Mouse (Mus musculus): Measurements from ENCODE around the gene Alyref. TPM values are rescaled to one million over a fixed set of nuclear protein-coding genes. Genes with fewer than 3 reads are reported as not detected.

The Alyref gene
- total and polyA plus RNA-seq, 3 experiments, result 600 to 1,072 TPM; not detected in 1

- TF ChIP-seq USF1 (IDR thresholded peaks at IDR 0.05; ENCODE audit: low read depth, low read length), result no peak
- no peak for TF ChIP-seq KAT2A (conservative IDR thresholded peaks at IDR 0.05; ENCODE audit: low read depth, low read length)
- TF ChIP-seq TCF12 (IDR thresholded peaks at IDR 0.05; ENCODE audit: low read depth, low read length), result peak; percentile 34; the same call in 1 of the 2 replicates
- peak; percentile 85; the same call in 1 of the 2 replicates for TF ChIP-seq SIN3A (IDR thresholded peaks at IDR 0.05; ENCODE audit: low read length)
- peak; percentile 75; the same call in 1 of the 2 replicates for TF ChIP-seq MAX (IDR thresholded peaks at IDR 0.05; ENCODE audit: low read length)
- peak; percentile 87 for TF ChIP-seq MXI1 (IDR thresholded peaks at IDR 0.05; ENCODE audit: low read depth, low read length)
- TF ChIP-seq RCOR1 (IDR thresholded peaks at IDR 0.05; ENCODE audit: low read depth, low read length), result 0 out of 2 replicates have a peak, but pooled peaks have one; percentile 19
Measured at GRCm38 (mm10) chr11:120623961-120624679, 26.0 kb upstream of the Alyref start (continued).

GRCm38 (mm10) chr11:120622805-120623204, 24.6 kb upstream of the Alyref start:
- no peak for DNase-seq (ENCODE audit: low read depth, low spot score)
- Histone ChIP-seq H3K79me2 (ENCODE audit: control insufficient read depth, insufficient read depth, low read length, poor library complexity) (peaks cover 22% of the 10 kb centered on the region), H3K27me3 (ENCODE audit: control insufficient read depth in 1 of 2, insufficient read depth in 2 of 2, low read length in 2 of 2) (no peaks in the 10 kb centered on the region), H3K9me3 (replicated peaks; ENCODE audit: insufficient read depth, low read length) (no peaks in the 10 kb centered on the region), H3K9ac (ENCODE audit: control insufficient read depth, low read depth, low read length, poor library complexity, severe bottlenecking) (no peak overlapping the region), H3K4me1 (ENCODE audit: control insufficient read depth in 1 of 2, insufficient read depth in 2 of 2, low read length in 2 of 2) (peaks cover 0 to 13% of the 10 kb centered on the region in 2 experiments; a peak in 2 of 4 replicates), H3K27ac (ENCODE audit: control insufficient read depth, low read depth, low read length) (no peak overlapping the region), H3K4me3 (ENCODE audit: control insufficient read depth in 1 of 2, insufficient read depth in 1 of 2, low read depth in 2 of 2, low read length in 2 of 2) (no peak overlapping the region), H3K36me3 (ENCODE audit: control insufficient read depth in 1 of 2, insufficient read depth in 2 of 2, low read length in 2 of 2) (peaks cover 7 to 11% of the 10 kb centered on the region in 2 experiments)
- no peak for TF ChIP-seq USF1 (IDR thresholded peaks at IDR 0.05; ENCODE audit: low read depth, low read length)
- 0 out of 2 replicates have a peak, but pooled peaks have one; percentile 25 for TF ChIP-seq POLR2AphosphoS2 (IDR thresholded peaks at IDR 0.05; ENCODE audit: low read length)

DNA sequence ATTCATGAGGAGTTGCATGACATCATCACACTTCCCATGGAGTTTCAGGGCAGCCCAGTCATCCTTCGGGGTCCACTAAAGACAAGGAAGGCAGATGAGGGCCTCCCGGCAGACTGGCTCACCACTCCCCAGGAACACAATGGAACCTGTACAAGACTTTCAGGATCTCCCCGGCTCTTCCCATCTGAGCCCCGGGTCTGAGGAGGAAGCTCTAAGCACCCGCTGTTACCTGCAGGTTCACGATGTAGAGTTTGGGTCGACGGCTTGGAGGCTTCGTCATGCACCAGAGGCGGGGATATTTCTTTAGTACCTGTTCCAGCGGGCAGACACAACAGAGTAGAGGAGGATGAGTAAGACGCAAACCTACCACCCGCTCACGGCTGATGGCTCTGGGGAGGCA, 22.0 kb upstream of the Alyref start:
- DNase-seq (ENCODE audit: low read depth, low spot score), result no peak
- no peak overlapping the region for H3K9ac ChIP-seq (ENCODE audit: control insufficient read depth, low read depth, low read length, poor library complexity, severe bottlenecking)
- peaks cover 42% of the 10 kb centered on the region for H3K79me2 ChIP-seq (ENCODE audit: control insufficient read depth, insufficient read depth, low read length, poor library complexity)
- H3K9me3 ChIP-seq (replicated peaks; ENCODE audit: insufficient read depth, low read length), result no peaks in the 10 kb centered on the region
- peaks cover 0 to 17% of the 10 kb centered on the region in 2 experiments; a peak in 3 of 4 replicates for H3K4me1 ChIP-seq (ENCODE audit: control insufficient read depth in 1 of 2, insufficient read depth in 2 of 2, low read length in 2 of 2)
- TF ChIP-seq TCF12 (IDR thresholded peaks at IDR 0.05; ENCODE audit: low read depth, low read length) (no peak), ZKSCAN1 (IDR thresholded peaks at IDR 0.05; ENCODE audit: low read depth, low read length) (no peak), MAX (IDR thresholded peaks at IDR 0.05; ENCODE audit: low read length) (no peak), GABPA (IDR thresholded peaks at IDR 0.05; ENCODE audit: low read depth, low read length) (no peak), ZMIZ1 (IDR thresholded peaks at IDR 0.05; ENCODE audit: low read depth, low read length) (no peak), CHD1 (IDR thresholded peaks at IDR 0.05; ENCODE audit: low read depth, low read length) (no peak), CTCF (IDR thresholded peaks at IDR 0.05 in 2 of 3, conservative IDR thresholded peaks at IDR 0.05 in 1 of 3; ENCODE audit: control insufficient read depth in 1 of 3, insufficient read depth in 1 of 3, low read depth in 2 of 3, low read length in 3 of 3, poor library complexity in 1 of 3, severe bottlenecking in 1 of 3) (no peak)
- H3K27me3 ChIP-seq (ENCODE audit: control insufficient read depth in 1 of 2, insufficient read depth in 2 of 2, low read length in 2 of 2), result no peaks in the 10 kb centered on the region
- no peak overlapping the region for H3K27ac ChIP-seq (ENCODE audit: control insufficient read depth, low read depth, low read length)
- H3K4me3 ChIP-seq (ENCODE audit: control insufficient read depth in 1 of 2, insufficient read depth in 1 of 2, low read depth in 2 of 2, low read length in 2 of 2), result no peak overlapping the region
- peaks cover 7 to 12% of the 10 kb centered on the region in 2 experiments for H3K36me3 ChIP-seq (ENCODE audit: control insufficient read depth in 1 of 2, insufficient read depth in 2 of 2, low read length in 2 of 2)

Data from MEL (cell line).